Mouse (Mus musculus) kidney, embryonic 15.5 days (tissue): ENCODE results near the gene Ide. TPM values are rescaled to one million over a fixed set of nuclear protein-coding genes. Genes with fewer than 3 reads are reported as not detected.

ENCODE experiments used
- ATAC-seq: fragments of 200-750 bp; cut with Nextera tagmentation; replicated peaks from 2 replicates; pipeline ENCODE4 v1.8.0; 2017; ENCODE audit warnings: moderate TSS enrichment; ENCODE audit not compliant: low FRiP score
- H3K27ac ChIP-seq: fragments of 300-500 bp; sonication (generic); 2 replicates; pipeline ENCODE4 v1.5.1; 2015; ENCODE audit warnings: mild to moderate bottlenecking, inconsistent platforms
- H3K27me3 ChIP-seq: fragments of 300-500 bp; sonication (generic); 2 replicates; pipeline ENCODE4 v1.6.1; 2015; ENCODE audit warnings: inconsistent platforms
- H3K36me3 ChIP-seq: fragments of 300-500 bp; sonication (generic); 2 replicates; pipeline ENCODE4 v1.6.1; 2015; ENCODE audit warnings: inconsistent platforms
- H3K4me1 ChIP-seq: fragments of 300-500 bp; sonication (generic); 2 replicates; pipeline ENCODE4 v1.6.1; 2015; ENCODE audit warnings: inconsistent platforms
- H3K4me2 ChIP-seq: fragments of 300-500 bp; sonication (generic); 2 replicates; pipeline ENCODE4 v1.6.1; 2015; ENCODE audit warnings: moderate library complexity, mild to moderate bottlenecking, inconsistent platforms
- H3K4me3 ChIP-seq: fragments of 300-500 bp; sonication (generic); replicated peaks from 2 replicates; pipeline ENCODE4 v1.5.1; 2015; ENCODE audit warnings: mild to moderate bottlenecking, inconsistent platforms
- H3K9ac ChIP-seq: fragments of 300-500 bp; sonication (generic); 2 replicates; pipeline ENCODE4 v1.6.1; 2015; ENCODE audit warnings: mild to moderate bottlenecking, inconsistent platforms
- H3K9me3 ChIP-seq: fragments of 300-500 bp; sonication (generic); replicated peaks from 2 replicates; pipeline ENCODE4 v1.6.1; 2016; ENCODE audit warnings: inconsistent platforms
- WGBS: fragments of 180-500 bp; shearing (Covaris S2); methylation state at CpG from one replicate; pipeline ENCODE4 v1.1.7; 2015; ENCODE audit warnings: mixed read lengths; 5-methylcytosine and 5-hydroxymethylcytosine counted together
- polyA plus RNA-seq: library from polyadenylated mRNA; unstranded; fragments of >200 nt; fragmentation: Nextera tagmentation; extraction: Ambion mirVana; gene quantifications from 2 replicates; pipeline ENCODE4 v1.2.1, GENCODE M21; 2015

The Ide gene
- polyA plus RNA-seq, 1 experiment from 2014 or later, result 53.3 TPM

- Histone ChIP-seq H3K27me3 (no peaks in the 10 kb centered on the region), H3K27ac (no peak overlapping the region), H3K9ac (no peak overlapping the region), H3K36me3 (peaks cover 15% of the 10 kb centered on the region), H3K9me3 (no peaks in the 10 kb centered on the region), H3K4me3 (no peak overlapping the region), H3K4me2 (no peak overlapping the region), H3K4me1 (no peaks in the 10 kb centered on the region)
- WGBS, result 88% methylated on average over 3 of the region's 3 CpGs
- no peak for ATAC-seq
Observed at GRCm38 (mm10) chr19:37301733-37302132, 35.9 kb downstream of the Ide start.

GRCm38 (mm10) chr19:37291676-37292075 lies 46.0 kb downstream of the Ide start:
- 0 out of 2 replicates have a peak, but pooled peaks cover 3% of the 10 kb centered on the region for H3K36me3 ChIP-seq
- 72% methylated on average over 4 of the region's 4 CpGs for WGBS
- H3K4me1 ChIP-seq, result 0 out of 2 replicates have a peak, but pooled peaks cover 3% of the 10 kb centered on the region
- H3K9me3 ChIP-seq, result no peaks in the 10 kb centered on the region
- H3K27me3 ChIP-seq, result no peaks in the 10 kb centered on the region
- no peak for ATAC-seq
- no peak overlapping the region for H3K27ac ChIP-seq
- H3K9ac ChIP-seq, result no peak overlapping the region
- H3K4me3 ChIP-seq, result no peak overlapping the region
- no peak overlapping the region for H3K4me2 ChIP-seq

- Histone ChIP-seq H3K27me3 (no peaks in the 10 kb centered on the region), H3K9me3 (no peaks in the 10 kb centered on the region), H3K9ac (no peak overlapping the region), H3K27ac (no peak overlapping the region), H3K4me1 (0 out of 2 replicates have a peak, but pooled peaks cover 3% of the 10 kb centered on the region), H3K36me3 (0 out of 2 replicates have a peak, but pooled peaks cover 5% of the 10 kb centered on the region), H3K4me3 (no peak overlapping the region), H3K4me2 (no peak overlapping the region)
- no peak for ATAC-seq
- 59% methylated on average over 8 of the region's 8 CpGs for WGBS
Observed at GRCm38 (mm10) chr19:37290906-37291305, 46.7 kb downstream of the Ide start.

- Histone ChIP-seq H3K9me3 (no peaks in the 10 kb centered on the region), H3K9ac (no peak overlapping the region), H3K4me1 (no peaks in the 10 kb centered on the region), H3K27me3 (no peaks in the 10 kb centered on the region), H3K36me3 (peaks cover 41% of the 10 kb centered on the region), H3K4me3 (no peak overlapping the region), H3K4me2 (no peak overlapping the region), H3K27ac (no peak overlapping the region)
- 92% methylated on average over 9 of the region's 9 CpGs for WGBS
- ATAC-seq, result no peak
Observed at GRCm38 (mm10) chr19:37284775-37285174, 52.9 kb downstream of the Ide start.

- no peak overlapping the region for H3K9ac ChIP-seq
- H3K9me3 ChIP-seq, result no peaks in the 10 kb centered on the region
- ATAC-seq, result no peak
- no peak overlapping the region for H3K4me3 ChIP-seq
- WGBS, result 86% methylated on average over 6 of the region's 6 CpGs
- H3K27me3 ChIP-seq, result no peaks in the 10 kb centered on the region
- no peaks in the 10 kb centered on the region for H3K4me1 ChIP-seq
- H3K4me2 ChIP-seq, result no peak overlapping the region
- H3K36me3 ChIP-seq, result peaks cover 55% of the 10 kb centered on the region
- no peak overlapping the region for H3K27ac ChIP-seq
Observed at GRCm38 (mm10) chr19:37283166-37283565, 54.5 kb downstream of the Ide start.

GRCm38 (mm10) chr19:37281710-37282109 lies 55.9 kb downstream of the Ide start:
- H3K27ac ChIP-seq, result no peak overlapping the region
- H3K36me3 ChIP-seq, result peaks cover 66% of the 10 kb centered on the region
- H3K4me2 ChIP-seq, result no peak overlapping the region
- H3K27me3 ChIP-seq, result no peaks in the 10 kb centered on the region
- no peaks in the 10 kb centered on the region for H3K9me3 ChIP-seq
- no peak overlapping the region for H3K4me3 ChIP-seq
- 100% methylated on average over 1 of the region's 1 CpGs for WGBS
- no peak for ATAC-seq
- no peak overlapping the region for H3K9ac ChIP-seq
- H3K4me1 ChIP-seq, result no peaks in the 10 kb centered on the region

- no peak overlapping the region for H3K9ac ChIP-seq
- no peaks in the 10 kb centered on the region for H3K9me3 ChIP-seq
- ATAC-seq, result no peak
- peaks cover 68% of the 10 kb centered on the region for H3K36me3 ChIP-seq
- H3K27ac ChIP-seq, result no peak overlapping the region
- no peaks in the 10 kb centered on the region for H3K27me3 ChIP-seq
- no peaks in the 10 kb centered on the region for H3K4me1 ChIP-seq
- 85% methylated on average over 1 of the region's 1 CpGs for WGBS
- no peak overlapping the region for H3K4me3 ChIP-seq
- H3K4me2 ChIP-seq, result no peak overlapping the region
Observed at GRCm38 (mm10) chr19:37279194-37279593, 58.5 kb downstream of the Ide start.

- Histone ChIP-seq H3K9me3 (no peaks in the 10 kb centered on the region), H3K4me1 (no peaks in the 10 kb centered on the region), H3K36me3 (peaks cover 54% of the 10 kb centered on the region), H3K27me3 (no peaks in the 10 kb centered on the region), H3K4me3 (no peak overlapping the region), H3K4me2 (no peak overlapping the region), H3K27ac (no peak overlapping the region), H3K9ac (no peak overlapping the region)
- WGBS, result 92% methylated on average over 9 of the region's 9 CpGs
- ATAC-seq, result no peak
Observed at GRCm38 (mm10) chr19:37275555-37275954, 62.1 kb downstream of the Ide start.

GRCm38 (mm10) chr19:37269106-37269505 lies 68.5 kb downstream of the Ide start:
- WGBS, result 93% methylated on average over 16 of the region's 16 CpGs
- no peaks in the 10 kb centered on the region for H3K27me3 ChIP-seq
- H3K27ac ChIP-seq, result no peak overlapping the region
- no peak overlapping the region for H3K9ac ChIP-seq
- peaks cover 17% of the 10 kb centered on the region for H3K36me3 ChIP-seq
- 0 out of 2 replicates have a peak, but pooled peaks cover 2% of the 10 kb centered on the region for H3K4me1 ChIP-seq
- H3K4me2 ChIP-seq, result no peak overlapping the region
- H3K9me3 ChIP-seq, result no peaks in the 10 kb centered on the region
- H3K4me3 ChIP-seq, result no peak overlapping the region
- no peak for ATAC-seq

- Histone ChIP-seq H3K9me3 (no peaks in the 10 kb centered on the region), H3K27ac (no peak overlapping the region), H3K9ac (no peak overlapping the region), H3K36me3 (peaks cover 12% of the 10 kb centered on the region), H3K4me1 (0 out of 2 replicates have a peak, but pooled peaks cover 3% of the 10 kb centered on the region), H3K4me2 (no peak overlapping the region), H3K27me3 (no peaks in the 10 kb centered on the region), H3K4me3 (no peak overlapping the region)
- WGBS, result 34% methylated on average over 10 of the region's 10 CpGs
- ATAC-seq, result no peak; the same call in 1 of the 2 replicates
Observed at GRCm38 (mm10) chr19:37265333-37266103, 72.1 kb downstream of the Ide start.

GRCm38 (mm10) chr19:37263943-37264897 lies 73.4 kb downstream of the Ide start:
- no peak for ATAC-seq
- no peak overlapping the region for H3K9ac ChIP-seq
- no peak overlapping the region for H3K4me3 ChIP-seq
- 0 out of 2 replicates have a peak, but pooled peaks cover 3% of the 10 kb centered on the region for H3K4me1 ChIP-seq
- H3K27me3 ChIP-seq, result no peaks in the 10 kb centered on the region
- no peak overlapping the region for H3K4me2 ChIP-seq
- no peak overlapping the region for H3K27ac ChIP-seq
- no peaks in the 10 kb centered on the region for H3K9me3 ChIP-seq
- peaks cover 9% of the 10 kb centered on the region for H3K36me3 ChIP-seq
- WGBS, result 64% methylated on average over 23 of the region's 23 CpGs

- Histone ChIP-seq H3K36me3 (peaks cover 2% of the 10 kb centered on the region; the same call in 1 of the 2 replicates), H3K27me3 (no peaks in the 10 kb centered on the region), H3K27ac (no peak overlapping the region), H3K4me1 (0 out of 2 replicates have a peak, but pooled peaks cover 3% of the 10 kb centered on the region), H3K9me3 (no peaks in the 10 kb centered on the region), H3K4me2 (no peak overlapping the region), H3K4me3 (no peak overlapping the region), H3K9ac (no peak overlapping the region)
- ATAC-seq, result no peak
- 65% methylated on average over 8 of the region's 8 CpGs for WGBS
Observed at GRCm38 (mm10) chr19:37263566-37263942, 74.1 kb downstream of the Ide start.
